Mouse (Mus musculus) frontal cortex, postnatal 25 days (tissue): ENCODE data around the gene Omg.

Source experiments
- DNase-seq, 2 experiments: peaks; one replicate each; pipeline ENCODE4 v3.0.0; 2022; ENCODE audit warnings: low spot score in 2 of 2

Omg gene

GRCm38 (mm10) chr11:79503845-79504244, at the start of gene Omg:
Omg (minus strand) TSS chr11:79504084.
- DNase-seq, result peak; percentile 44 to 52

GRCm38 (mm10) chr11:79552622-79553021, 48.7 kb upstream of the Omg start:
- no peak for DNase-seq

DNA sequence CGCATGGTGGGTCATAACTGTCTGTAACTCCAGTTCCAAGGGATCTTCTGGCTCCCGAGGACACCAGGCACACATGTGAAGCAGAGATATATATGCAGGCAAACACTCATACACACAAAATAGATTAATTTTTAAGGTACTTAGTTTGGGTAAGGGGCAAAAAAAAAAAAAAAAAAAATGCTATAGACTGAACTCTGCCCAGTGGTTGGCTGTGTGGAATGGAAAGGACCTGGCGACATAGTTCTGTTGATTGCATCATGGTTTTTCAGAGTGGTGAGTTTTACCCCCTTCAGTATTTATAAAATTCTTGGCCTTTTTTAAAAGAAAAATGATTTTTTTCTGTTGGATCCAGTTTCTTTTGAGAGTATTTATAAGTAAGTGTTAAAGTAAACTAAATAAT, 32.4 kb upstream of the Omg start:
- no peak for DNase-seq

DNA sequence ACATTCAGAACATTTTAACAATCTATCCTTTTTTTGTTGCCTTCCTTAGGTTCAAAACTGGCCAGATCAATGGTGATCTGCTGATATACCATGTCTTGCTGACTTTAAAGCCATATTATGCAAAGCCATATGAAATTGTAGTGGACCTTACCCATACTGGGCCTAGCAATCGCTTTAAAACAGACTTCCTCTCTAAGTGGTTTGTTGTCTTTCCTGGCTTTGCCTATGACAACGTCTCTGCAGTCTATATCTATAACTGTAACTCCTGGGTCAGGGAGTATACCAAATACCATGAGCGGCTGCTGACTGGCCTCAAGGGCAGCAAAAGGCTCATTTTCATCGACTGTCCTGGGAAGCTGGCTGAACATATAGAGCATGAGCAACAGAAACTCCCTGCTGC, 31.7 kb upstream of the Omg start:
- DNase-seq, result no peak

DNA sequence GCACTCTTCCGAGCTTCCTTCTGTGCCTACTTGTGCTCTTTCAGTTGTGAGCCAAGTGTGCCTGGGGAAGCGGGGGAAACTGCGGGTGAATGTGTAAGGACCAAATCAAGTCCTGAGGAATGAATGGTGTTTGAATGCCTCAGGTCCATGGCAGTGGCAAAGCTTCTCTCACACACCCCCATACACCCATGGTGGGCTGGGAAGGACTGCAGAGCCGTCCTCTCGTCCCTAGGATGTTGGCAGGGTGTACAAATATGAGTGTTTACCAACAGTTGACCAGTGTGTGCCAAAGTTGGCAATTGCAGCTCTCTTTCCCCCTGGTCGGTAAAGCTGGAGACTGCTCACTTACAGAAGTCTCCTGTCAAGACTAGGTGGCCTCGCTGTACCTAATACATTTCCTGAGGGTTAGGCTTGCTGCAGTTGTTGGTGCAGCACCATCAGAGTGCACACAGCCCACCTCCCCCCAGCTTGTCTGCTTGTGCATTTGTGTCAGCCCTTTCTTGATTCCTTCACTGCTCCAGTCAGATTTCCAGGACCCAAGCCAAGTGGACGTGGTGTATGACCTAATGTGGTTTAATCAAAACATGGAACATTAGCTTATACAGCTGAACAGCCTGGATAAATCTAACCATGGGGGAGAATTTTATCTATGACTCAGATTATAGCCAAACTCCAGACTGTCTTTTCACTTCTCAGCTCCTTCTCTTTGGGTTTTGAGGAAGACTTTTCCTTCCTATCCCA, 30.2 kb upstream of the Omg start:
- no peak for DNase-seq

DNA sequence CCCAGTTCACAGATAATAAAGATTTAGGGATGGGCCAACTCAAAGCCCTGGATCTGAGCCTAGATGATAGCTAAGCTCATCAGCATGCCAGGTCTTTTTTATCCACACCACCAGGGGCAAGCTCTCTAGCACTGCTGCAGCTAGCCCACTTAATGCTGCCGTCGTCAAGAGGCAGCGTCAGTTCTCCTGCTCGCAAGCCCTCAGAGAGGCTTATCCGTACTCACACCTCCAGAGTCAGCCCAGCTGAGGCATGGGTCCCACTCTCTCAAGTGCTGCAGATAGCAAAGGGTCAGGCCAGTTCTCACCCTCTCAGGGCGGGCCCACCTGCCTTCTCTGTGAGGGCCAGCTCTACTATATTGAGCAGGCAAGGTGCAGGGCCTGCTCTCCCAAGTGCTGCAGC, 29.4 kb upstream of the Omg start:
- DNase-seq, result no peak

DNA sequence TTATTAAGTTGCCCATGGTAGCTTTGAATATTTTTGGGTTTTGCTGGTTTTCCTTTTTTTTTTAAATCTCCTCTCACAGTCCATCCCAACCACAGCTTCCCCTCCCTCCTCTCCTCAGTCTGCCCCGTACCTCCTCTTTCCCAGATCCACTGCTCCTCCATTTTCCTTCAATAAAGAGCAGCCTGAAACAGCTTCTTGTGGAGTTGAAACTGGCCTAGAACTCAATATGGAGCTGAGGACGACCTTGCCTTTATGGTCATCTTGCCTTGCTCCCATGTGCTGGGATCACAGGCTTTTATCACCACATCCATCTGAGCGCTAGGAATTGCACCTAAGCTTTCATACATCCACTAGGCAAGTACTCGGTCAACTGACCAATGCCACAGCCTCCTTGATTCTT, 27.6 kb upstream of the Omg start:
- DNase-seq, result no peak

GRCm38 (mm10) chr11:79530774-79531173, 26.9 kb upstream of the Omg start:
- no peak for DNase-seq

DNA sequence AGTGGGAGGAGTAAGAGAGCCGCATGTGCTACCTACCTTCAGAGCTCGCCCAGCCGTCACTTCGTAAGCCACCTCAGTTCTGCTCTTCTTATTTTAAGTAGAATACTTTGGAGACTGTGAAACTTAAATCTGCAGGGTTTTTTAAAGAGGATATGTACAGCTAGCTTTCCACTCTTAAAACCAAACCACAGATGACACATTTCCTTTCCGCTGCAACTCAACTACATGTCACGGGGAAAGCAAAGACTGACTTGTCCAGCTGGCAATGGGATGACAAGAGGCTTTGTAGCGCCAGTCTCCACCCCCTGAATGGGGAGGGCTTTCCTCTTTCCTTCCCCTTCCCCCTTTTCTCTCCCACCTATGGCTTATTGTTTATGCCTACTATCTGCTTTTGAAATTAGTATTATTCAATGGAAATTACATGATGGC, 26.5 kb upstream of the Omg start, which contains the start of the genes Evi2 and Evi2a:
TSS of gene Evi2 (minus strand) at position 257 of the 429 bp plus-strand sequence.
TSS of gene Evi2a (minus strand) at position 277 of the 429 bp plus-strand sequence.
- DNase-seq, result no peak

DNA sequence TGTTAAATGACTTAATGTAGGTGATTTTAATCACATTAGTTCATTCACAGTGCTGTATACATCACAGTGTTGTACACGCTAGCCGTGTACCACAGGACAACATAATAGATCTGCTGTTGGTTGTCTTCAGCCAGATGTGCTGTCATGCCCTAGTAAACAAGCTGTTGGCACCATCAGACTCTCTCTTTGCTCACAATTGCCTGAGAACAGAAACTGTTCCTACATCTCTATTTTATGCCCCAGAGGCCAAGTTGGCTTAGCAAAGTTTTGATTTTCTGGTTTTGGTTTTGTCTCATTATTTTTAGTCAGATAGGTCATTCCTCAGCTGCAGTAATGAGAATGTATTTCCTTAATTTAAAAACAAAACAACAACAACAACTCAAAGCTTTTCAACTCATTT, 25.9 kb upstream of the Omg start:
- no peak for DNase-seq

DNA sequence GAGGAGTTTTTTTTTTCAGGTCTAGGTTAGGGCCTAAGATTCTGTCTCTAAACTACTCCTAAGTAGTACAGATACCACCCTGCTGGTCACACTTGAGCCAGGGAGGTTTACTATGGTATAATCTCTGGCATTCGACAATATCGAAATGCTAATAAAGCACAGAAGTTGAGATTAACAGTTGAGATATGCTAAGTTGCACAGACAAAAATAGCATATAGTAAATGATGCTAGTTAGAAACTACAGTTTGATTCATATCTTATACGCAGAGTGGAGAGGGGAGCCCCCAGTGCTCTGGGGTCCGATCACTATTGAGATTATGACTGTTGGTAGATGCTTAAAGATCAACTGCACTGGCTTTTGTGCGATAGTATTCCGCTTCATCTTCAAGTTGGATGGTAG, 25.3 kb upstream of the Omg start:
- DNase-seq, result no peak

GRCm38 (mm10) chr11:79528601-79529000, 24.7 kb upstream of the Omg start:
- DNase-seq, result no peak

- no peak for DNase-seq
Measured at GRCm38 (mm10) chr11:79527739-79528384, 24.0 kb upstream of the Omg start.

- no peak for DNase-seq
Measured at GRCm38 (mm10) chr11:79527015-79527738, 23.3 kb upstream of the Omg start.

- no peak for DNase-seq
Measured at GRCm38 (mm10) chr11:79526549-79526948, 22.7 kb upstream of the Omg start.

DNA sequence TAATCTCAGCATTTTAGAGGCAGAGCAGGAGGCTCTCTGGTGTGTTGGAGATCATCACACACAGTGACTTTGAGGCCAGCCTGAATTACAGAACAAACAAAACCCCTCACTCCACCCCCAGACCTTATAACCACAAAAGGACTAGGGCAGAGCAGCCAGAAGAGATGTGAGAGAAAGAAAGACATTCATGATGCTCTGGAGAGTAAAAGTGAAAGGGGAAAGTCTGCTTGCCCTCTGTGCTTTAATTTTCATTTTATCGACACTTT, 20.4 kb upstream of the Omg start:
- no peak for DNase-seq

DNA sequence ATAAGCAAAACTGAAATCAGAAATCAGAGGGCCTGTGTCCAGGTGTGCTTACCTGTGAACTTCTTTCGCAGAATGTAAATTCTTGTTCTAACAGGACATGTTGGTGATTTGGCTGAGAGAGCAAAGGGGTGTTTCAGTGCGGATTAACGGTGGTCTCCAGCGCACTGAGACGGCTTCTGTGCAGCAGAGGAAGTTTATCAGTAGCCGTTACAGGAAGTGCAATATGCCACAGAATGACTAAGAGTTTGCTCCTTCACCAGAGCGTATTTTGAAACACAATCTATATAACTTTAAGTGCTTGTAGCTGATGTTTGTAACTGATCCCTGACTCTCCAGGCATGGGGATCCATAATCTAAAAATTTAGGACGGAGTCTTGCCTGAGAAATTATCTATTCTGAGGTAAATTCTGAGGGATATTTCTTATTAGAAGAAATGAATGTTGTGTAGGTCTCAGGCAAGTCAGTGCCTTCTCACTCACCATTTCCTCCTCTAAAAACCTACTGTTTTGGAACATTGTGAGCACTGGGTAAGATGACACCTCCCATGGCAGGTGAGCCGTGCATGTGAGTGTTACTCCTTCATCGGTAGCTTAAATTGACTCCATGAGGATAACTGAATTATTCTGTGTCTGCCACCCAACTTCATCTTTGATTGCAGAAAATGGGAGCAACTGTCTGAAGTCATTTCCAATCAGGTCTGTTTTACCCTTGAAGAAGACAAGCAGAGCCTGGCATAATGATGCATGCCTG, 19.9 kb upstream of the Omg start, which contains the start of gene Evi2b:
TSS of gene Evi2b (minus strand) at position 203 of the 750 bp plus-strand sequence.
- DNase-seq, result no peak

DNA sequence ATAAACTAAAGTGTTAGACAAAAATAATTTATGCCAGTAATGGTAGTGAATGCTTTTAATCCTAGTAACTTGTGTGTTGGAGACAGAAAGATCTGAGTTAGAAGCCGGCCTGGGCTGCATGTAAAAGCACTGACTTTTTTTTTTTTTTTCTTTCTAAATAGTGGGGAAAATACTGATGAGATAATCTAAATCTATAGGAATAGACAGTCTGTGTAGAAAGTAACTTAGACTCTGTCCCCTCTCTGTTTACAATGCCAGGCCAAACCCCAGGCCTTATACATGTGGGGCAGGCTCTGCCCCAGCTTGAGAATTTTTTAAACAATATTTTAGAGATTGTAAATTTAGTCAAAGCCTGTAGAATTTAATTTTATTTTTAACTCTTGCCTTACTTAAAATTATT, 19.1 kb upstream of the Omg start:
- DNase-seq, result no peak

- DNase-seq, result no peak
Measured at GRCm38 (mm10) chr11:79521930-79522329, 18.0 kb upstream of the Omg start.

GRCm38 (mm10) chr11:79520772-79521171, 16.9 kb upstream of the Omg start:
- DNase-seq, result no peak

DNA sequence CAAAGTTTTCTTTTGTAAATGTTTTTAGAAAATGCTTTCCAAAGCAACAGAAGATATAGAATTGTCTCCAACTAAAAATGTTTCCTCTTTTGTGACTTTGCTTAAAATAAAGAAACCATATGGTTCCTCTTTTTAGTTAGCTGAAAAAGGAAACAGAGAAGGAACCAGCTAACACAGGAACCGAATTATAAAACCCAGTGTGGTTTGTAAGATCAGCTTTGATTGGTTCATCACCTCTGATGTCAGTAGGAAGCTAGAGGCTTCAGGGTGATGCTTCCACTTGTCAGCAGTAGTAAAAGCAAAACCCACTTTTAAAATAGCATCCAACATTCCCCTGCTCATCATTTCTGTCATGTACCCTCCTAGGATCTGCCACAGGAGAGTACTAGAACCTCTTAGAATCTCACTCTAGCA, 16.0 kb upstream of the Omg start:
- no peak for DNase-seq

DNA sequence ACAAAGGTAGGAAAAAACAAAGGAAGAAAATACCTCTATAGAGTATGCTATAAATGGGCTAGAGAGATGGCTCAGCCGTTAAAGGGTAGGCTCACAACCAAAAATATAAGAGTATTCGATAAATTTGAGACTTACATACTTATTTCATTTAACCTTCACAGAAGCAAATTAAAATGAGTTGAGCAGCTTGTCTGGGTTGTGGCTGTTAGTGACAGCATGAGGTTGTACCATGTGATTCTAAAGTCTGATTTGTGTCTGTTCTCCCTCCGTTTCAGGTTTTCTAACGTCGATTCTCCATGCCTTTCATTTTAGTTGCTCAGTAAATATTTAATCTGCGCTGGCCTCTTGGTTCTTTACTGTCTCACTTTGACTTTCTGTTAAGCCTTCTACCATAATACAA, 15.4 kb upstream of the Omg start:
- no peak for DNase-seq
